Mouse (Mus musculus) midbrain, embryonic 13.5 days (tissue): Measurements from ENCODE around the gene Gart. TPM values are rescaled to one million over a fixed set of nuclear protein-coding genes. Genes with fewer than 3 reads are reported as not detected.

Experiments
- ATAC-seq: fragments of 200-750 bp; cut with Nextera tagmentation; 2 replicates; pipeline ENCODE4 v1.8.0; 2017; ENCODE audit warnings: mild to moderate bottlenecking, moderate TSS enrichment, moderate library complexity
- H3K27ac ChIP-seq: fragments of 300-500 bp; sonication (generic); 2 replicates; pipeline ENCODE4 v1.5.1; 2015; ENCODE audit warnings: inconsistent platforms, mild to moderate bottlenecking, moderate library complexity
- H3K27me3 ChIP-seq: fragments of 300-500 bp; sonication (generic); 2 replicates; pipeline ENCODE4 v1.6.1; 2015; ENCODE audit warnings: mild to moderate bottlenecking, inconsistent platforms
- H3K36me3 ChIP-seq: fragments of 300-500 bp; sonication (generic); 2 replicates; pipeline ENCODE4 v1.6.1; 2015; ENCODE audit warnings: mild to moderate bottlenecking, inconsistent platforms
- H3K4me1 ChIP-seq: fragments of 300-500 bp; sonication (generic); replicated peaks from 2 replicates; pipeline ENCODE4 v1.6.1; 2015; ENCODE audit warnings: inconsistent platforms
- H3K4me2 ChIP-seq: fragments of 300-500 bp; sonication (generic); replicated peaks from 2 replicates; pipeline ENCODE4 v1.6.1; 2015; ENCODE audit warnings: moderate library complexity, mild to moderate bottlenecking, inconsistent platforms
- H3K4me3 ChIP-seq: fragments of 300-500 bp; sonication (generic); replicated peaks from 2 replicates; pipeline ENCODE4 v1.5.1; 2015; ENCODE audit warnings: mild to moderate bottlenecking, inconsistent platforms
- H3K9ac ChIP-seq: fragments of 300-500 bp; sonication (generic); replicated peaks from 2 replicates; pipeline ENCODE4 v1.6.1; 2015; ENCODE audit warnings: mild to moderate bottlenecking, inconsistent platforms
- H3K9me3 ChIP-seq: fragments of 300-500 bp; sonication (generic); 2 replicates; pipeline ENCODE4 v1.6.1; 2016; ENCODE audit warnings: mild to moderate bottlenecking, inconsistent platforms
- WGBS: fragments of 180-500 bp; shearing (Covaris S2); methylation state at CpG from one replicate; pipeline ENCODE4 v1.1.7; 2015; 5-methylcytosine and 5-hydroxymethylcytosine counted together
- polyA plus RNA-seq: library from polyadenylated mRNA; unstranded; fragments of >200 nt; fragmentation: Nextera tagmentation; extraction: Ambion mirVana; gene quantifications from 2 replicates; pipeline ENCODE4 v1.2.1, GENCODE M21; 2015

Gene Gart
- polyA plus RNA-seq, 1 experiment from 2014 or later = 72.3 TPM

DNA sequence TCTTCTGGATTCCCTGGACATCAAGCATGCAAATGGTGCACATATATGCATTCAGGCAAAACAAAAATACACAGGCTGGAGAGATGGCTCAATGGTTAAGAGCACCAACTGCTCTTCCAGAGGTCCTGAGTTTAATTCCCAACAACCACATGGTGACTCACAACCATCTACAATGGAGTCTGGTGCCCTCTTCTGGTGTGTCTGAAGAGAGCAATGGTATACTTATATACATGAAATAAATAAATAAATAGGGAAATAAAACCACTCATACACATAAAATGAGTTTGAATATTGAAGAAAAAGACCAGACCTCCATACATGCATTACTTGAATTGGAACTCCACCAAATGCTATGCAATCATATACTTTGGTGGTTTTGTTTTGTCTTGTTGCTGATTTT lies 47.5 kb downstream of the Gart start:
- H3K27ac ChIP-seq = no peak overlapping the region
- H3K4me3 ChIP-seq = no peak overlapping the region
- H3K9ac ChIP-seq = no peak overlapping the region
- no peaks in the 10 kb centered on the region for H3K36me3 ChIP-seq
- peaks cover 12% of the 10 kb centered on the region for H3K4me1 ChIP-seq
- H3K4me2 ChIP-seq = no peak overlapping the region
- peaks cover 16% of the 10 kb centered on the region for H3K27me3 ChIP-seq
- no peaks in the 10 kb centered on the region for H3K9me3 ChIP-seq
- no peak for ATAC-seq

DNA sequence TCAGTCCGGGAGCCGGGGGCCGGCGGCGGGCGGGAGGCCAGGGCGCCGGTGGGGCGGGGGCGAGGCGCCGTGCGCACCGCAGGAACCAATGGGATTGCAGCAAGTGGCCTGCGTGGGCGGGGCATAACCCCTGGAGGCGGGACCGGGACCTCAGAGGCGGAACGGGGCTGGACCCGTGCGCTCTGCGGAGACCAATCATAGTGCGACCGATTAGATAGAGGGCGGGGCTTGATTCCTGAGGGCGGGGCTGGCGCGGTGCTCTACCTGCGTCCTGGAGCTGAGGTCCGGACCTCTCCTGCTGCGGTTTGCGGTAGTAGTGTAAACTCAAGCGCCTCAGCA lies 49.1 kb downstream of the Gart start, which contains the start of gene Tmem50b:
Gene Tmem50b (minus strand): TSS at position 129 of the 339 bp plus-strand sequence.
- Histone ChIP-seq H3K4me1 (peaks cover 12% of the 10 kb centered on the region), H3K9ac (peak within 1 kb of the TSS; percentile 84), H3K27me3 (peaks cover 16% of the 10 kb centered on the region), H3K4me2 (peak within 1 kb of the TSS; percentile 88), H3K36me3 (no peaks in the 10 kb centered on the region), H3K27ac (peak within 1 kb of the TSS; percentile 74), H3K9me3 (no peaks in the 10 kb centered on the region), H3K4me3 (peak within 1 kb of the TSS; percentile 79)
- WGBS = under 1% methylated on average over 34 of the region's 34 CpGs
- ATAC-seq = peak; percentile 99

DNA sequence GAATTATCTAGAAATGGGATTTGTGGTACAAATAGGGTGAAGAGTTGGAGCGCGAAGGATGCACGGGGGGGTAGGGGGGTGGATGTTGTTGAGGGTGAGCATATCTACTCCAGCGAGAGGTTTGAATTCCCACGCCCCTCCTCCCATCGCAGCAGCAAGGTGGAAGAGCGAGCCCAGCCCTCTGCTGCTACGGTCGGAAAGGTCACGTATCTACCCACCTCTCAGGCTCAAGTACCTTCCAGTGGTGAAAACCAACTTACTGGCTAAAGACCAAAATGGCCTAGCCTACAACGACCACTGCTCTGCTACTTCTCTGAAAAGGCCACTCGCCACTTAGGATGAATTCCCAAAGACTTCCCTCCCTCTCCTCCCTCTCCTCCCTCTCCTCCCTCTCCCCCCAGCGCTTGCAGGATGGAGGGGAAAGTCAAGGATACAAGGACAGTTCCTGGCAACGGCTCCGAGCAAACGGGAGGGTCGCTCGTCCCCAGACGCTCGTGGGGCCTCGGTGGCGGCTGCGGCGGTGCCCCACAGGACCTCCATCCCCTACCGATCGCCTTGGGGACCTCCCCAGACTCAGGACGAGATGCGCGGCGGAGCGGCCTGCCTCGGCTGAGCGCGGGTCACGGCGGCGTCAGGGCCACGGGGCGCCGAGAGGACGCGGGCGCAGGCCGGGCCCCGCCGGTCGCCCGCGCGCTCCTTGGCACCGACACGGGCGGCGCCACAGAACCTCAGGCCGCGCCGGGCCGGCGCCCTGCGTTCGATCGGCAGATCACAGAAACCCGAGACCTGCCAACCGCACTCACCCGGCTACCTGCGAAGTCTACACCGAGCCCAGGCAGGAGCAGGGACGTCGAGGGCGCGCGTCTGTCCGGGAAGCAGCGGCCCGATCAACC lies 49.7 kb downstream of the Gart start:
- under 1% methylated on average over 67 of the region's 75 CpGs for WGBS
- Histone ChIP-seq H3K27ac (peak overlapping the region; percentile 74), H3K4me3 (peak overlapping the region; percentile 79), H3K36me3 (no peaks in the 10 kb centered on the region), H3K27me3 (peaks cover 16% of the 10 kb centered on the region), H3K9ac (peak overlapping the region; percentile 84), H3K9me3 (no peaks in the 10 kb centered on the region), H3K4me1 (peaks cover 12% of the 10 kb centered on the region), H3K4me2 (peak overlapping the region; percentile 88)
- peak; percentile 5 for ATAC-seq

DNA sequence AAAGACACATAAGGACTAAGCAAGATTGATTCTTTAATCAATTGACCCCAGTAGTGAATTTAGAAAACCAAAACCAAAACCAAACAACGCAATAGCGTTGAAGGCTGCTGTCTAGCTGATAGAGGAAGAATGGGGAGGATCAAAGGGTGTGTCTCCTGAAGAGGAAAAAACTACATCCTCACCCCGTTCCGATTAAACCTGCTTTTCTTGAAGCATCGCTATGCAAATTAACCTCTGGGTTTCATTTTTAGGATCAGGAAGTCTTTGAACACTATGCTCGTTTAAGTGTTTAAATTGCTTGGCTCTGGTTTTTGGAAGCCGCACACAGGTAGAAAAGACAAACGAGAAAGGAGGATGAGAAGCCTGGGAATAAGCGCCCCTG lies 50.4 kb downstream of the Gart start:
- Histone ChIP-seq H3K27me3 (peaks cover 16% of the 10 kb centered on the region), H3K27ac (no peak overlapping the region), H3K9me3 (no peaks in the 10 kb centered on the region), H3K4me2 (peak overlapping the region; percentile 88), H3K36me3 (peaks cover 6% of the 10 kb centered on the region; the same call in 1 of the 2 replicates), H3K4me1 (peaks cover 12% of the 10 kb centered on the region), H3K4me3 (peak overlapping the region; percentile 79), H3K9ac (peak overlapping the region; percentile 84; the same call in 1 of the 2 replicates)
- 21% methylated on average over 9 of the region's 9 CpGs for WGBS
- ATAC-seq = no peak

DNA sequence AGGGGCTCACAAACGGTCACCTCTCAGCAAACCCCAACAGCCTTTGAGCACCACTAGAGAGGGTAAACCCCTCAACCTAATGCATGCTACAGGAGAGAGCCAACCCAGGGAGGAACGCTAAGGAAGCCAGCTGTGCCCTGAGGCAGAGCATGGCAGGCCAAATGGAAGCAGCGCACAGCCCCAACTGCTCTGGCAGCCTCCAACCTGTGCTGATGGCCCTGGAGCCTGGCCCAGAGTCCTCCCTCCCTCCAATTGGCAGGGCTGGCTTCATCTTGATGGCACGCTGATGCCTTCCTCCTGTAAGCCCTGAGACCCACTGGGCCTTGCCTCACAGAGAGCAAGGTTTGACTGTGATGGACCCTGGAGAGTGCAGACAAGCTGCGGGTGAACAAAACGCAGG lies 51.7 kb downstream of the Gart start:
- 86% methylated on average over 6 of the region's 6 CpGs for WGBS
- Histone ChIP-seq H3K27me3 (peaks cover 13% of the 10 kb centered on the region), H3K27ac (no peak overlapping the region), H3K36me3 (peaks cover 6% of the 10 kb centered on the region; the same call in 1 of the 2 replicates), H3K9ac (no peak overlapping the region), H3K4me2 (no peak overlapping the region), H3K4me1 (peaks cover 12% of the 10 kb centered on the region), H3K4me3 (no peak overlapping the region), H3K9me3 (no peaks in the 10 kb centered on the region)
- no peak for ATAC-seq

DNA sequence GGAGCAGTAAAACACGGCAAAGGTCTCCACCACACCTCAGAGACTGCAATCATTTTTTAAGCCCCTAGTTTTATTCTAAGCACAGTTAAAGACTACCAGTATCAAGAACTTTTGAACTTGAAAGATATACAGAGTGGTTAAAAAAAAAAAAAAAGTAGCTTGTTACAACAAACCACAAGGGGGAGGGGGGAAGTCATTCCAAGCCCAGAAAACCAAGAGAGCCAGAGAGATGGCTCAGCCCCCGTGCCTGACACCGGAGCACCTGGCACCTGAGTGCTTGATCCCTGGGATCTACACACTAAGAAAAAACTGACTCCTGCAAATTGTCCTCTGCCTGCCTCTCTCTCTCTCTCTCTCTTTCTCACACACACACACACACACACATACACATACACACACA lies 53.5 kb downstream of the Gart start:
- peaks cover 12% of the 10 kb centered on the region for H3K4me1 ChIP-seq
- H3K9me3 ChIP-seq = no peaks in the 10 kb centered on the region
- peaks cover 6% of the 10 kb centered on the region; the same call in 1 of the 2 replicates for H3K36me3 ChIP-seq
- no peak overlapping the region for H3K27ac ChIP-seq
- no peak for ATAC-seq
- peaks cover under 1% of the 10 kb centered on the region; the same call in 1 of the 2 replicates for H3K27me3 ChIP-seq
- no peak overlapping the region for H3K4me3 ChIP-seq
- H3K9ac ChIP-seq = no peak overlapping the region
- no peak overlapping the region for H3K4me2 ChIP-seq
- 88% methylated on average over 3 of the region's 3 CpGs for WGBS

DNA sequence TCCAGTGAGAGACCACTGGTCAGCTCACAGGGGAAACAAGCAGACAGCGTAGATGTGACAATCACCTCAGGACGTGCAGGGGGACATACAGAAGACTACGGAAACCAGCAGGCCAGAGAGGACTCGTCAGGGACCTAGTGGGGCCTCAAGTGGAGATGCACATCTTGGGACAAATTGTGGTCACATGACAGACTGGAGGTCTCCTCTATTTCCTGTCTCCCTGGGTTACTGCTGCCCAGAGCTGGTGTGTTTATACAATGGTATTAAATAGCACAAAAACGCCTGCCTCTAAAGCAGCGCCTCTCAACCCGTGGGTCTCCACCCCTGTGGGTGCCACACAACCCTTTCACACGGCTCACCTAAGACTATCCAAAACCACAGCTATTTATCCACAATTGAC lies 54.6 kb downstream of the Gart start:
- Histone ChIP-seq H3K4me2 (no peak overlapping the region), H3K9ac (no peak overlapping the region), H3K36me3 (peaks cover 6% of the 10 kb centered on the region; the same call in 1 of the 2 replicates), H3K4me3 (no peak overlapping the region), H3K27ac (no peak overlapping the region), H3K27me3 (no peaks in the 10 kb centered on the region), H3K9me3 (no peaks in the 10 kb centered on the region), H3K4me1 (peaks cover 12% of the 10 kb centered on the region)
- 80% methylated on average over 8 of the region's 8 CpGs for WGBS
- no peak for ATAC-seq

DNA sequence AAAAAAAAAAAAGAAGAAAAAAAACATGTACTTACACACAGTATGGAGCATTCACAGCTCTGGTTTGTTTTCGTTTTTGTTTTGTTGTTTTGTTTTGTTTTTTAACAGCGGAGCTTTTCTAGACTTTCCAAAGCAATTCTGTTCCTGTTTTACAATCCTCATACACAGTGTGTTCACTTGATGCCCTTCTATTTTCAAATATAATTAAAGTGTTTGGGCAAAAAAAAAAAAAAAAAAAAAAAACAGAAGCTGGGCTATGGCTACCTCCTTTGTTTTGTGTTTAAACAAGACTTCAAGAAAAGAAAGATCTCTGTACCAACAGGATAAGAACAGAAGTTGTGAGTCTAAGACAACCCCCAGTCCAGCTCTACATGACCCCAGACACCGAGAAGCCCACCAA lies 58.0 kb downstream of the Gart start:
- no peak overlapping the region for H3K27ac ChIP-seq
- ATAC-seq = no peak
- peaks cover 25% of the 10 kb centered on the region for H3K36me3 ChIP-seq
- H3K4me2 ChIP-seq = no peak overlapping the region
- 91% methylated on average over 3 of the region's 3 CpGs for WGBS
- no peak overlapping the region for H3K9ac ChIP-seq
- H3K9me3 ChIP-seq = no peaks in the 10 kb centered on the region
- no peak overlapping the region for H3K4me3 ChIP-seq
- no peaks in the 10 kb centered on the region for H3K27me3 ChIP-seq
- no peaks in the 10 kb centered on the region for H3K4me1 ChIP-seq

DNA sequence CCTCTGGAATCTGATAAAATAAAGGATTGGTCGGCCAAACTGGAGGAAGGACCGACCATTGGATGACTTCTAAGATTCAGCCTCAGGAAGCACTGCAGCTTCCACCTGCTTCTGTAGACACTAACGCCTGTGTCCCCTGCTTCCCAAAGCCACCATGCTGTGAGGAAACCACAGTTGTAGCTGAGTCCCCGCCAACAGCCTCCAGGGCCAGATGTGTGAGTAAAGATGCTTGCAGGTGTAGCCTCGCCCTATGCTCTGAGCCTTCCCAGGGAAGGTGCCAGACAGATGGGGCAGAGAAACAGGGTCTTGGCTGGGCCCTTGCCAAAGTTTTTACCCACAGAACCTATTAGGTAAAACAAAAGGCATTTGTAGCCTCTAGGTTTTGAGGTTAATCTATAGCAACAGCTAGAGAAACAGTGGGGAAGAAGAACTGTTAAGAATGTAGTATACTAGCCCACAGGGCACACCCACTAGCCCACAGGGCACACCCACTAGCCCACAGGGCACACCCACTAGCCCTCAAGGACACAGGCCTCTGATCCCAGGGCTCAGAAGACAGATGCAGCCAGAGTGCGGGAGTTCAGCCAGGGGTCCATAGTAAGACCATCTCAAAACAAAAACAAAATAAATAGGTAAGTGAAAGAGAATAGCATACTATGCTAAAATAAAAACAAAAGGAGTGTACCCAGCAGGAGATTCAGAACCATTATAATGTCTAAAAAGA lies 58.9 kb downstream of the Gart start:
- no peak overlapping the region for H3K4me3 ChIP-seq
- no peaks in the 10 kb centered on the region for H3K9me3 ChIP-seq
- H3K27ac ChIP-seq = no peak overlapping the region
- no peaks in the 10 kb centered on the region for H3K4me1 ChIP-seq
- H3K9ac ChIP-seq = no peak overlapping the region
- no peaks in the 10 kb centered on the region for H3K27me3 ChIP-seq
- ATAC-seq = no peak
- peaks cover 28% of the 10 kb centered on the region for H3K36me3 ChIP-seq
- 57% methylated on average over 6 of the region's 6 CpGs for WGBS
- no peak overlapping the region for H3K4me2 ChIP-seq

DNA sequence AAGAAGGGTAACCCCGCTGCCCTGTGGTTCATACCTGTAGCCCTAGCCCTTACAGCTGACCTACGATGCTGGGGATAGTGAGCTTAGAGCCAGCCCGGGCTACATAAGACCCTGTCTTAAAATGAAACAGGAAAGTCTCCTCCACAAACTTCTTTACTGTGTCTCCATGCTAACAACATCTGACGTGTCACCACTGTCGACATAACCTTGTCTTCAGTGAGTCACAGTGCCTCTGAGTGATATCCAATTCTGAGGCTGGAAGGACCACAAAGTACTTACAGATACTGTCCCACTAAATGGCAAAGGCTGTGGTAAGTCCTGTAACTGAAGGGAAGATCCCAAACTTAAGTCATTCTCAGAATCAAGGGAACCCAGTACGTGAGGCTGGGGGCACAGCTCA lies 60.5 kb downstream of the Gart start:
- H3K9me3 ChIP-seq = no peaks in the 10 kb centered on the region
- no peaks in the 10 kb centered on the region for H3K4me1 ChIP-seq
- H3K4me2 ChIP-seq = no peak overlapping the region
- H3K36me3 ChIP-seq = peaks cover 34% of the 10 kb centered on the region
- 91% methylated on average over 6 of the region's 6 CpGs for WGBS
- ATAC-seq = no peak
- H3K4me3 ChIP-seq = no peak overlapping the region
- H3K27me3 ChIP-seq = no peaks in the 10 kb centered on the region
- no peak overlapping the region for H3K27ac ChIP-seq
- H3K9ac ChIP-seq = no peak overlapping the region

DNA sequence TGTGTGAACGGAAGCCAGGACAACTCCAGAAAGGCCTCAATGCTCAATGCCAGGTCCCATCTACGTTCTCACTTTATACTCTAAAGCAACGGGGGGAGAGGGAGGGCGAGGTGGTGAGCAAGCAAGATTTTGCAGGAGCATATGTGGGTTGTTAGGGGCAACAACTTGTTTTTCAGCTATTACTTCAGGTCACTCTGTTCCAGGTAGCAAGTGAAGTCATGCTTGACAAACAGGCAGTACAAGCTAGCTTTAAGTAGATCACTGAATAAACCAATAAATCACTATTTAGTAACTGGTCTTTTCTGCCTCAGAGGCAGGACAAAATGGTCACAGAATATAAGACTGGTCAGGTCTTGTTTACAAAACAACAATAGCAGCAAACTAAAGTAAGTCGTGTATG lies 61.1 kb downstream of the Gart start:
- no peak for ATAC-seq
- Histone ChIP-seq H3K4me2 (no peak overlapping the region), H3K36me3 (peaks cover 40% of the 10 kb centered on the region), H3K27me3 (no peaks in the 10 kb centered on the region), H3K9me3 (no peaks in the 10 kb centered on the region), H3K4me1 (no peaks in the 10 kb centered on the region), H3K27ac (no peak overlapping the region), H3K9ac (no peak overlapping the region), H3K4me3 (no peak overlapping the region)
- 89% methylated on average over 5 of the region's 5 CpGs for WGBS

DNA sequence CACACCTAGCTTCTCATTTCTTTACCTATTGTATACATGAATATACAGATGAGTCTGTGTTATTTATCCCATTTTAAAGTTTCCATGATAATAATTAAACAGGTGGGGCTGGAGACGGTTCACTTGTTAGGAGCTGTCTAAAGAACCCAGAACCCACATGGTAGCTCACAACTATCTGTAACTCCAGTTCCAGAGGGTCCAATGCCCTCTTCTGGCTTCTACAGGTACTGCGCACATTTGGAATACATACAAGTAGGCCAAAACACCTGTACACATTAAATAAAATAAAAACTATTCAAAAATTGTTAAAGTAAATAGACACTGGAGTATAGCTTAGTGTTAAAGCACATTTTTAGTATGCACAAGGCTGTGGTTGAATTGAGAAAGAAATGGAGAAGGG lies 64.4 kb downstream of the Gart start:
- H3K9me3 ChIP-seq = no peaks in the 10 kb centered on the region
- no peak overlapping the region for H3K4me3 ChIP-seq
- 70% methylated on average over 2 of the region's 2 CpGs for WGBS
- peaks cover 49% of the 10 kb centered on the region for H3K36me3 ChIP-seq
- H3K27ac ChIP-seq = no peak overlapping the region
- no peak for ATAC-seq
- no peaks in the 10 kb centered on the region for H3K27me3 ChIP-seq
- H3K4me2 ChIP-seq = no peak overlapping the region
- H3K9ac ChIP-seq = no peak overlapping the region
- H3K4me1 ChIP-seq = no peaks in the 10 kb centered on the region
